Mouse (Mus musculus): ENCODE data around the gene Zfp422. TPM values are rescaled to one million over a fixed set of nuclear protein-coding genes. Genes with fewer than 3 reads are reported as not detected.
A peak's percentile ranks its signal among the peaks of the same experiment; 100 is the strongest.

The Zfp422 gene
- polyA plus RNA-seq, 1 experiment from 2014 or later: 295 TPM

DNA sequence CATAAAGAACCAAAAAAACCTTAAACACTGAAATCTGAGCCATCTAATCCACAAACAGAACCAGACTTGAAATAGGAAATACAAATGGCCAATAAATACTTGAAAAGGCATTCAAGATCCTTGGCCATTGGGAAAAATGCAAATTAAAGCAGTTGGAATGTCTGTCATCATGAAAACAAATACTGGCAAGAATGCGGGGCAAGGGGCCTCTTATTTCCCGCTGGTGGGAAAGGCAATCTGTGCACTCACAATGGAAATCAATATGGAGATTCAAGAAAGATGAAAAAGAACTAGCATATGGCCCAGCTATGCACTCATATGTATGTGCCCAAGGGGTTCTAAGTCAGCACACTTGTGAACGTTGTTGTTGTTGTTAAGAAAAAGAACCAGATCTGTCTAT is 38.1 kb upstream of the Zfp422 start:
- Histone ChIP-seq H3K4me2 (replicated peaks) (no peak overlapping the region), H3K4me3 (no peak overlapping the region), H3K27ac (replicated peaks) (peak overlapping the region; percentile 60), H3K4me1 (peaks cover 50% of the 10 kb centered on the region), H3K9ac (replicated peaks) (no peak overlapping the region), H3K36me3 (no peaks in the 10 kb centered on the region), H3K27me3 (peaks cover 7% of the 10 kb centered on the region; the same call in 1 of the 2 replicates), H3K9me3 (no peaks in the 10 kb centered on the region)
- no peak for ATAC-seq (ENCODE audit: low FRiP score, low read depth)
- 29% methylated on average over 3 of the region's 3 CpGs for WGBS

DNA sequence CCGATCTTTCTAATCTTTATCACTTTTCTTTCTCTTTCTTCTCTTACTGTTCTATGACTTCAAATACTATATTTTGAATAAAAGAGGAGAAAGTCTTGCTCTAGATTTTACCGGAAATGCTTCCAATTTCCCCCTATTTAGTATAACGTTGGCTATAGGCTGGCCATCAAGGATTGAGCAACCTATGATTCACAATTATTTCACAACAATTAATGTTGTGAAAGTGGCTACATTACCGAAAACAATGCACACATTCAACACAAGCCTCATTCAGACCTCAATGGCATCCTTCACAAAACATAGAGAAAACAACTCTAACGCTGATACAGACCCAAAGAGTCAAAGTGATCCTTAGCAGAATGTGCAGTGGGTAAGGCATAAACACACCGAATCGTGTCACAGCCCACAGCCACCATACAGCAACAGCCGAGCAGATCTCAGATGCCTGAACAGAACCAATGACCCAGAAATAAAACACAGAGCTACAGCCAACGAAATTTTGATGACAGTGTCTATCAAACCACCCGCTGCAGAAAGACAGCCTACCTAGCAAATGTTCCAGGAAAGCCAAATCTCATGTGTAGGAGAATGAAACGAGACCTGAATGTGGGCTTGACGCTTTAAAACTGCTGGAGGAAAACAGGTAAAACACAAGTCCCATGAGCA is 37.4 kb upstream of the Zfp422 start:
- no peak overlapping the region for H3K4me2 ChIP-seq (replicated peaks)
- 71% methylated on average over 12 of the region's 12 CpGs for WGBS
- peaks cover 43% of the 10 kb centered on the region for H3K4me1 ChIP-seq
- no peak for ATAC-seq (ENCODE audit: low FRiP score, low read depth)
- no peak overlapping the region for H3K9ac ChIP-seq (replicated peaks)
- H3K27ac ChIP-seq (replicated peaks): peak overlapping the region; percentile 60; the same call in 1 of the 2 replicates
- 0 out of 2 replicates have a peak, but pooled peaks cover 4% of the 10 kb centered on the region for H3K27me3 ChIP-seq
- no peak overlapping the region for H3K4me3 ChIP-seq
- H3K9me3 ChIP-seq: no peaks in the 10 kb centered on the region
- H3K36me3 ChIP-seq: no peaks in the 10 kb centered on the region

- Histone ChIP-seq H3K27ac (replicated peaks) (no peak overlapping the region), H3K9me3 (no peaks in the 10 kb centered on the region), H3K36me3 (no peaks in the 10 kb centered on the region), H3K27me3 (0 out of 2 replicates have a peak, but pooled peaks cover 4% of the 10 kb centered on the region), H3K4me1 (peaks cover 29% of the 10 kb centered on the region), H3K4me2 (replicated peaks) (no peak overlapping the region), H3K4me3 (no peak overlapping the region), H3K9ac (replicated peaks) (no peak overlapping the region)
- WGBS: 80% methylated on average over 3 of the region's 3 CpGs
- no peak for ATAC-seq (ENCODE audit: low FRiP score, low read depth)
These were observed 36.0 kb upstream of the Zfp422 start for GRCm38 (mm10) chr6:116664830-116665229.

DNA sequence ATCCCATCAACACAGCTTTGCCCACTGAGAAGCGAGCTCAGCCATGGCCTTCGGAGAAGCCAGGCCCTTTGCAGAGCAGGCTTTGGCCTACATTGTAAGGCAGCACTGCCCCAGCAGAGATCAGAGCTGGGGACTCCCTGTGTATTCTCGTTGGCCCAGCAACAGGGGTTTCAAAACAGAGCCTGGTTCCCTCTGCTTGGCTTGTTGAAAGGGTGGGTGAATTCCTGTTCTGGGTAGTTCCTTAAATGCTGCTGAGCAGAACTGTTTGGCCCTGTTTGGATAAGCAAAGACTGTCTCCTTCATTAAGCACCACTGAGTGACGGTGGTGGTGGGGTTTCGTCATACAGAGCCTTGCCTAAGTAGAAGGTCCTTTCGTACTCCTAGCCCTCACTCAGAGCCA is 35.2 kb upstream of the Zfp422 start:
- Histone ChIP-seq H3K4me1 (peaks cover 23% of the 10 kb centered on the region), H3K4me2 (replicated peaks) (no peak overlapping the region), H3K27me3 (no peaks in the 10 kb centered on the region), H3K4me3 (no peak overlapping the region), H3K9me3 (no peaks in the 10 kb centered on the region), H3K9ac (replicated peaks) (no peak overlapping the region), H3K27ac (replicated peaks) (no peak overlapping the region), H3K36me3 (no peaks in the 10 kb centered on the region)
- WGBS: 89% methylated on average over 6 of the region's 6 CpGs
- ATAC-seq (ENCODE audit: low FRiP score, low read depth): no peak

DNA sequence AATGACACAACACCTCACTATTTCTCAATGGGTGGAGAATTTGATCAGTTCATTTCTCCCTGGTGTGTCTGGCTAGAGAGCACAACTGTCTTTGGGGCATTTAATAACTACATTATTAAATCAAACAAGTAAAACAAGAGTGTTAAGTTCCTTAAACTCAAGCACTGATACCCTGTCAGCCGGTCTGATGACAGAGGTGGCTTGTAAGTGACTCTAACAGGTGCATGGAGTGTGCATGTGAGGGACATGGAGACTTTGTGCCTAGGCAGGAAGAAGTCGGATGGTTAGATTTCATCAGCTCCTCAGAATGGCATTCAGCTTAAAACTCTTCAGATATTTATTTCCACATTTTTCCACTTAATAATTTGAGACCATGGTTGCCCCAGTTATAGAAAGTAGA is 34.6 kb upstream of the Zfp422 start:
- Histone ChIP-seq H3K27ac (replicated peaks) (no peak overlapping the region), H3K27me3 (no peaks in the 10 kb centered on the region), H3K4me1 (peaks cover 16% of the 10 kb centered on the region), H3K4me2 (replicated peaks) (no peak overlapping the region), H3K36me3 (no peaks in the 10 kb centered on the region), H3K4me3 (no peak overlapping the region), H3K9ac (replicated peaks) (no peak overlapping the region), H3K9me3 (no peaks in the 10 kb centered on the region)
- WGBS: 85% methylated on average over 2 of the region's 2 CpGs
- ATAC-seq (ENCODE audit: low FRiP score, low read depth): no peak

- Histone ChIP-seq H3K27me3 (no peaks in the 10 kb centered on the region), H3K36me3 (peaks cover 14% of the 10 kb centered on the region), H3K9me3 (no peaks in the 10 kb centered on the region), H3K4me3 (no peak overlapping the region), H3K4me1 (no peaks in the 10 kb centered on the region), H3K4me2 (replicated peaks) (no peak overlapping the region), H3K27ac (replicated peaks) (no peak overlapping the region), H3K9ac (replicated peaks) (no peak overlapping the region)
- ATAC-seq (ENCODE audit: low FRiP score, low read depth): peak; percentile 81
- 62% methylated on average over 9 of the region's 9 CpGs for WGBS
These were observed 25.1 kb upstream of the Zfp422 start for GRCm38 (mm10) chr6:116653684-116654454.

DNA sequence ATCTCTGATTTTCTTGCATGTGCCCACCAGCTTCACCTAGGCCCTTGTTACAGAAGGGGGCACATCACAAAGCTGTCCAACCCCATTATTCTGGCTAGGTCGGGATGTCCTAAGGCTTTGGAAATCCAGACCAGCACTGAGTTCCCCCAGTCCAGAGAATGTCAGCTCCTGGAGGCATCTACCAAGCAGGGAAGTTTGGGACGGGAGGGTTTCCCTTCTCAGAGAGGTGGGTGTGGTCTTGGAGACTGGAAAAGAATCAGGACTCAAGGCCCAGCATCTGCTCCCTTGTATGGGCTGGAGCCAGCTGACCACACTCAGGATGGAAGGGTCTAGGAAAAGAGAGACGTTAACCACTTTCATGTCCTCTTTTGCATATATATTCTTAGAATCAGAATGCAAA is 24.4 kb upstream of the Zfp422 start:
- WGBS: 74% methylated on average over 3 of the region's 3 CpGs
- Histone ChIP-seq H3K9me3 (no peaks in the 10 kb centered on the region), H3K36me3 (peaks cover 14% of the 10 kb centered on the region), H3K9ac (replicated peaks) (no peak overlapping the region), H3K4me1 (no peaks in the 10 kb centered on the region), H3K4me3 (no peak overlapping the region), H3K27me3 (no peaks in the 10 kb centered on the region), H3K4me2 (replicated peaks) (no peak overlapping the region), H3K27ac (replicated peaks) (no peak overlapping the region)
- ATAC-seq (ENCODE audit: low FRiP score, low read depth): no peak

- no peak overlapping the region for H3K9ac ChIP-seq (replicated peaks)
- peaks cover 10% of the 10 kb centered on the region for H3K36me3 ChIP-seq
- ATAC-seq (ENCODE audit: low FRiP score, low read depth): no peak
- no peaks in the 10 kb centered on the region for H3K9me3 ChIP-seq
- WGBS: 81% methylated on average over 20 of the region's 20 CpGs
- no peak overlapping the region for H3K4me3 ChIP-seq
- no peaks in the 10 kb centered on the region for H3K27me3 ChIP-seq
- H3K4me1 ChIP-seq: no peaks in the 10 kb centered on the region
- H3K4me2 ChIP-seq (replicated peaks): no peak overlapping the region
- H3K27ac ChIP-seq (replicated peaks): no peak overlapping the region
These were observed 22.8 kb upstream of the Zfp422 start for GRCm38 (mm10) chr6:116651437-116652118.

- Histone ChIP-seq H3K4me3 (no peak within 1 kb of the TSS), H3K27ac (replicated peaks) (no peak within 1 kb of the TSS), H3K9ac (replicated peaks) (no peak within 1 kb of the TSS), H3K4me2 (replicated peaks) (no peak within 1 kb of the TSS), H3K36me3 (peaks cover 12% of the 10 kb centered on the region), H3K4me1 (no peaks in the 10 kb centered on the region), H3K9me3 (no peaks in the 10 kb centered on the region), H3K27me3 (no peaks in the 10 kb centered on the region)
- ATAC-seq (ENCODE audit: low FRiP score, low read depth): no peak
- 77% methylated on average over 6 of the region's 6 CpGs for WGBS
These were observed 21.6 kb upstream of the Zfp422 start, which contains the start of gene Depp1 for GRCm38 (mm10) chr6:116650406-116650805. Depp1 (plus strand) TSS chr6:116650609.

GRCm38 (mm10) chr6:116649811-116650210 is 21.0 kb upstream of the Zfp422 start:
- Histone ChIP-seq H3K9me3 (no peaks in the 10 kb centered on the region), H3K27me3 (no peaks in the 10 kb centered on the region), H3K4me3 (no peak overlapping the region), H3K9ac (replicated peaks) (no peak overlapping the region), H3K4me2 (replicated peaks) (no peak overlapping the region), H3K36me3 (peaks cover 18% of the 10 kb centered on the region), H3K4me1 (no peaks in the 10 kb centered on the region), H3K27ac (replicated peaks) (no peak overlapping the region)
- 92% methylated on average over 7 of the region's 7 CpGs for WGBS
- no peak for ATAC-seq (ENCODE audit: low FRiP score, low read depth)

- no peaks in the 10 kb centered on the region for H3K27me3 ChIP-seq
- 80% methylated on average over 12 of the region's 12 CpGs for WGBS
- H3K27ac ChIP-seq (replicated peaks): no peak overlapping the region
- no peaks in the 10 kb centered on the region for H3K9me3 ChIP-seq
- no peak for ATAC-seq (ENCODE audit: low FRiP score, low read depth)
- no peak overlapping the region for H3K9ac ChIP-seq (replicated peaks)
- peaks cover 32% of the 10 kb centered on the region for H3K36me3 ChIP-seq
- H3K4me2 ChIP-seq (replicated peaks): no peak overlapping the region
- no peaks in the 10 kb centered on the region for H3K4me1 ChIP-seq
- H3K4me3 ChIP-seq: no peak overlapping the region
These were observed 19.0 kb upstream of the Zfp422 start for GRCm38 (mm10) chr6:116647763-116648162.

- WGBS: 81% methylated on average over 3 of the region's 3 CpGs
- Histone ChIP-seq H3K36me3 (peaks cover 32% of the 10 kb centered on the region), H3K9ac (replicated peaks) (no peak overlapping the region), H3K9me3 (no peaks in the 10 kb centered on the region), H3K27me3 (no peaks in the 10 kb centered on the region), H3K4me3 (no peak overlapping the region), H3K4me1 (no peaks in the 10 kb centered on the region), H3K27ac (replicated peaks) (no peak overlapping the region), H3K4me2 (replicated peaks) (no peak overlapping the region)
- no peak for ATAC-seq (ENCODE audit: low FRiP score, low read depth)
These were observed 15.5 kb upstream of the Zfp422 start for GRCm38 (mm10) chr6:116644335-116644734.
